Mouse (Mus musculus): Measurements from ENCODE around the gene Ccdc27. TPM values are rescaled to one million over a fixed set of nuclear protein-coding genes. Genes with fewer than 3 reads are reported as not detected.

Gene Ccdc27
- polyA plus RNA-seq, 1 experiment = 0.08 TPM

- peaks cover 9% of the 10 kb centered on the region for H3K36me3 ChIP-seq (ENCODE audit: control insufficient read depth, insufficient read depth, low read length)
- peak overlapping the region; percentile 96 for H3K4me3 ChIP-seq (ENCODE audit: control insufficient read depth, insufficient read depth, low read length)
- no peak for TF ChIP-seq CTCF (IDR thresholded peaks at IDR 0.05; ENCODE audit: borderline replicate concordance, control insufficient read depth, extremely low read depth, insufficient read depth, low read length, poor library complexity)
- no peak for TF ChIP-seq POLR2A (IDR thresholded peaks at IDR 0.05; ENCODE audit: control insufficient read depth, extremely low read depth, insufficient read depth, low read length, poor library complexity)
- under 1% methylated on average over 55 of the region's 55 CpGs for WGBS
- no peaks in the 10 kb centered on the region for H3K27me3 ChIP-seq (ENCODE audit: control insufficient read depth, insufficient read depth, low read length)
- H3K4me1 ChIP-seq (replicated peaks; ENCODE audit: control insufficient read depth, insufficient read depth, low read length) = peaks cover 23% of the 10 kb centered on the region
- no peak overlapping the region for H3K27ac ChIP-seq (ENCODE audit: control insufficient read depth, insufficient read depth, low read length)
- no peak for DNase-seq
These were observed 30.2 kb downstream of the Ccdc27 start for GRCm38 (mm10) chr4:154012132-154012882.

GRCm38 (mm10) chr4:154011646-154012089 is 30.8 kb downstream of the Ccdc27 start, which contains the start of gene Lrrc47:
Gene Lrrc47, plus strand, starts transcription at chr4:154011731.
- Histone ChIP-seq H3K4me1 (replicated peaks; ENCODE audit: control insufficient read depth, insufficient read depth, low read length) (peaks cover 23% of the 10 kb centered on the region), H3K4me3 (ENCODE audit: control insufficient read depth, insufficient read depth, low read length) (peak within 1 kb of the TSS; percentile 96), H3K36me3 (ENCODE audit: control insufficient read depth, insufficient read depth, low read length) (peaks cover 5% of the 10 kb centered on the region), H3K27ac (ENCODE audit: control insufficient read depth, insufficient read depth, low read length) (no peak within 1 kb of the TSS), H3K27me3 (ENCODE audit: control insufficient read depth, insufficient read depth, low read length) (no peaks in the 10 kb centered on the region)
- peak; percentile 76; the same call in 1 of the 2 replicates for TF ChIP-seq POLR2A (IDR thresholded peaks at IDR 0.05; ENCODE audit: control insufficient read depth, extremely low read depth, insufficient read depth, low read length, poor library complexity)
- TF ChIP-seq CTCF (IDR thresholded peaks at IDR 0.05; ENCODE audit: borderline replicate concordance, control insufficient read depth, extremely low read depth, insufficient read depth, low read length, poor library complexity) = no peak
- under 1% methylated on average over 59 of the region's 59 CpGs for WGBS
- DNase-seq = peak; percentile 79

- H3K36me3 ChIP-seq (ENCODE audit: control insufficient read depth, insufficient read depth, low read length) = peaks cover 4% of the 10 kb centered on the region
- H3K4me3 ChIP-seq (ENCODE audit: control insufficient read depth, insufficient read depth, low read length) = peak overlapping the region; percentile 96
- H3K27me3 ChIP-seq (ENCODE audit: control insufficient read depth, insufficient read depth, low read length) = no peaks in the 10 kb centered on the region
- no peak for DNase-seq
- TF ChIP-seq CTCF (IDR thresholded peaks at IDR 0.05; ENCODE audit: borderline replicate concordance, control insufficient read depth, extremely low read depth, insufficient read depth, low read length, poor library complexity) (no peak), POLR2A (IDR thresholded peaks at IDR 0.05; ENCODE audit: control insufficient read depth, extremely low read depth, insufficient read depth, low read length, poor library complexity) (no peak)
- no peak overlapping the region for H3K27ac ChIP-seq (ENCODE audit: control insufficient read depth, insufficient read depth, low read length)
- peaks cover 23% of the 10 kb centered on the region for H3K4me1 ChIP-seq (replicated peaks; ENCODE audit: control insufficient read depth, insufficient read depth, low read length)
- 39% methylated on average over 13 of the region's 13 CpGs for WGBS
These were observed 31.4 kb downstream of the Ccdc27 start for GRCm38 (mm10) chr4:154010907-154011645.

- 94% methylated on average over 4 of the region's 4 CpGs for WGBS
- no peak overlapping the region for H3K27ac ChIP-seq (ENCODE audit: control insufficient read depth, insufficient read depth, low read length)
- peaks cover 12% of the 10 kb centered on the region for H3K4me1 ChIP-seq (replicated peaks; ENCODE audit: control insufficient read depth, insufficient read depth, low read length)
These were observed 34.7 kb downstream of the Ccdc27 start for GRCm38 (mm10) chr4:154007759-154008158.

GRCm38 (mm10) chr4:154006264-154006663 is 36.2 kb downstream of the Ccdc27 start:
- Histone ChIP-seq H3K4me3 (ENCODE audit: control insufficient read depth, insufficient read depth, low read length) (no peak overlapping the region), H3K36me3 (ENCODE audit: control insufficient read depth, insufficient read depth, low read length) (peaks cover 9% of the 10 kb centered on the region), H3K4me1 (replicated peaks; ENCODE audit: control insufficient read depth, insufficient read depth, low read length) (peaks cover 4% of the 10 kb centered on the region; the same call in 1 of the 2 replicates), H3K27me3 (ENCODE audit: control insufficient read depth, insufficient read depth, low read length) (no peaks in the 10 kb centered on the region), H3K27ac (ENCODE audit: control insufficient read depth, insufficient read depth, low read length) (no peak overlapping the region)
- 98% methylated on average over 6 of the region's 6 CpGs for WGBS
- DNase-seq = no peak
- TF ChIP-seq POLR2A (IDR thresholded peaks at IDR 0.05; ENCODE audit: control insufficient read depth, extremely low read depth, insufficient read depth, low read length, poor library complexity) (no peak), CTCF (IDR thresholded peaks at IDR 0.05; ENCODE audit: borderline replicate concordance, control insufficient read depth, extremely low read depth, insufficient read depth, low read length, poor library complexity) (no peak)

More at GRCm38 (mm10) chr4:154007759-154008158, 34.7 kb downstream of the Ccdc27 start:
- 0 out of 2 replicates have a peak, but pooled peaks cover 4% of the 10 kb centered on the region for H3K36me3 ChIP-seq (ENCODE audit: control insufficient read depth, insufficient read depth, low read length)
- no peaks in the 10 kb centered on the region for H3K27me3 ChIP-seq (ENCODE audit: control insufficient read depth, insufficient read depth, low read length)
- H3K4me3 ChIP-seq (ENCODE audit: control insufficient read depth, insufficient read depth, low read length) = no peak overlapping the region
- DNase-seq = no peak
- TF ChIP-seq POLR2A (IDR thresholded peaks at IDR 0.05; ENCODE audit: control insufficient read depth, extremely low read depth, insufficient read depth, low read length, poor library complexity) (no peak), CTCF (IDR thresholded peaks at IDR 0.05; ENCODE audit: borderline replicate concordance, control insufficient read depth, extremely low read depth, insufficient read depth, low read length, poor library complexity) (no peak)

GRCm38 (mm10) chr4:154005488-154005887 is 37.0 kb downstream of the Ccdc27 start:
- Histone ChIP-seq H3K36me3 (ENCODE audit: control insufficient read depth, insufficient read depth, low read length) (peaks cover 9% of the 10 kb centered on the region), H3K27ac (ENCODE audit: control insufficient read depth, insufficient read depth, low read length) (no peak overlapping the region), H3K27me3 (ENCODE audit: control insufficient read depth, insufficient read depth, low read length) (no peaks in the 10 kb centered on the region), H3K4me1 (replicated peaks; ENCODE audit: control insufficient read depth, insufficient read depth, low read length) (no peaks in the 10 kb centered on the region), H3K4me3 (ENCODE audit: control insufficient read depth, insufficient read depth, low read length) (no peak overlapping the region)
- DNase-seq = no peak
- no peak for TF ChIP-seq POLR2A (IDR thresholded peaks at IDR 0.05; ENCODE audit: control insufficient read depth, extremely low read depth, insufficient read depth, low read length, poor library complexity)
- TF ChIP-seq CTCF (IDR thresholded peaks at IDR 0.05; ENCODE audit: borderline replicate concordance, control insufficient read depth, extremely low read depth, insufficient read depth, low read length, poor library complexity) = no peak
- WGBS = 97% methylated on average over 5 of the region's 5 CpGs

All from thymus, adult 2 months (tissue).